ENCODE assay signal across 31 mouse cellular contexts in genomic region chr7:92890618-92891230, GRCm38 (mm10). TPM values are rescaled to one million over a fixed set of nuclear protein-coding genes. Genes with fewer than 3 reads are reported as not detected.
DNase-seq lines count a peak whose midpoint lies in the region; ATAC-seq and TF ChIP-seq lines count a peak whose summit lies in the region.
"Had no signal": no experiment of that assay in that cellular context is flagged by ENCODE, and none has a peak within 500 bp of the region (broad histone marks: within the 10 kb centered on the region; RNA-seq: fewer than 3 reads in every experiment).

No protein-coding gene starts in this region.

- H3K36me3 ChIP-seq in heart, embryonic 13.5 days = peaks cover 7% of the 10 kb centered on the region; the same call in 1 of the 2 replicates
- H3K36me3 ChIP-seq in lung, embryonic 16.5 days (ENCODE audit: control insufficient read depth, insufficient read depth, low read length) = no peaks in the 10 kb centered on the region; the same call in 1 of the 2 replicates
- H3K36me3 ChIP-seq in C2C12 (ENCODE audit: control insufficient read depth, insufficient read depth) = no peaks in the 10 kb centered on the region
- H3K36me3 ChIP-seq: embryonic facial prominence, embryonic 13.5 days; forebrain, embryonic 15.5 days; midbrain, embryonic 12.5 days; neural tube, embryonic 15.5 days; stomach, embryonic 15.5 days had no signal

- no peak for DNase-seq in heart, postnatal 4 days
- DNase-seq in lung, adult 18-20 months = no peak
- DNase-seq in MN1 (ENCODE audit: low spot score) = peak; percentile 38
- DNase-seq in thymus, postnatal 0 days (ENCODE audit: low spot score) = no peak
- DNase-seq in natural killer cell, adult 2 months (ENCODE audit: low spot score in 2 of 2) = no peak
- DNase-seq: adrenal gland, postnatal 14 days; B cell, adult 2 months; cerebellum, adult 18-20 months; cerebellum, postnatal 10 days; gastrocnemius, postnatal 25 days; kidney, adult 8-10 months; kidney, postnatal 10 days; layer of hippocampus, postnatal 36 days; left cerebral cortex, postnatal 4 days; liver, postnatal 0 days; retina, postnatal 1 day; right cerebral cortex, postnatal 14 days; thymus, postnatal 14 days had no signal

- peaks cover 16% of the 10 kb centered on the region for H3K4me1 ChIP-seq in heart, embryonic 13.5 days
- H3K4me1 ChIP-seq in lung, embryonic 16.5 days (replicated peaks; ENCODE audit: control insufficient read depth, insufficient read depth, low read length) = no peaks in the 10 kb centered on the region
- H3K4me1 ChIP-seq: embryonic facial prominence, embryonic 13.5 days; forebrain, embryonic 15.5 days; hindbrain, embryonic 12.5 days; midbrain, embryonic 12.5 days; stomach, embryonic 15.5 days had no signal

- H3K79me2 ChIP-seq in C2C12 (ENCODE audit: control insufficient read depth, insufficient read depth) = no peaks in the 10 kb centered on the region

- no peak for ATAC-seq in heart, embryonic 13.5 days (ENCODE audit: extremely low read depth, insufficient number of reproducible peaks, low FRiP score, low TSS enrichment)
- no peak for ATAC-seq in lung, embryonic 16.5 days (ENCODE audit: low read depth)
- ATAC-seq: forebrain, embryonic 15.5 days; intestine, embryonic 16.5 days; liver, embryonic 12.5 days; liver, postnatal 0 days had no signal

- H3K27me3 ChIP-seq in heart, embryonic 13.5 days (replicated peaks) = no peaks in the 10 kb centered on the region
- no peaks in the 10 kb centered on the region for H3K27me3 ChIP-seq in lung, embryonic 16.5 days (ENCODE audit: control insufficient read depth, insufficient read depth, low read depth, low read length)
- no peaks in the 10 kb centered on the region for H3K27me3 ChIP-seq in C2C12 (ENCODE audit: control insufficient read depth, insufficient read depth, insufficient read length)
- H3K27me3 ChIP-seq: CH12.LX; embryonic facial prominence, embryonic 13.5 days; forebrain, embryonic 15.5 days; hindbrain, embryonic 12.5 days; liver, embryonic 12.5 days; midbrain, embryonic 12.5 days; neural tube, embryonic 15.5 days; stomach, embryonic 15.5 days had no signal

- H3K4me2 ChIP-seq in heart, embryonic 13.5 days = no peak overlapping the region
- H3K4me2 ChIP-seq in lung, embryonic 16.5 days (ENCODE audit: low read depth, low read length) = no peak overlapping the region
- H3K4me2 ChIP-seq: embryonic facial prominence, embryonic 13.5 days; forebrain, embryonic 15.5 days; hindbrain, embryonic 12.5 days; liver, embryonic 12.5 days; midbrain, embryonic 12.5 days; neural tube, embryonic 15.5 days; stomach, embryonic 15.5 days had no signal

- WGBS in heart, embryonic 13.5 days = 48% methylated on average over 4 of the region's 4 CpGs
- WGBS in lung, embryonic 16.5 days = 11% methylated on average over 4 of the region's 4 CpGs

- H3K27ac ChIP-seq in heart, embryonic 13.5 days (replicated peaks) = 0 out of 2 replicates have a peak overlapping the region, but pooled peaks have one; percentile 20
- H3K27ac ChIP-seq in lung, embryonic 16.5 days (ENCODE audit: low read length) = 0 out of 2 replicates have a peak overlapping the region, but pooled peaks have one; percentile 8
- H3K27ac ChIP-seq: embryonic facial prominence, embryonic 13.5 days; forebrain, embryonic 10.5 days; forebrain, embryonic 15.5 days; hindbrain, embryonic 12.5 days; liver, embryonic 12.5 days; midbrain, embryonic 12.5 days; neural tube, embryonic 15.5 days; stomach, embryonic 15.5 days had no signal

- H3K79me3 ChIP-seq in C2C12 (ENCODE audit: low read depth) = peaks cover 1% of the 10 kb centered on the region

- H3K9me3 ChIP-seq in heart, embryonic 13.5 days = no peaks in the 10 kb centered on the region
- H3K9me3 ChIP-seq in lung, embryonic 16.5 days (ENCODE audit: control insufficient read depth, low read length) = no peaks in the 10 kb centered on the region
- H3K9me3 ChIP-seq: embryonic facial prominence, embryonic 13.5 days; forebrain, embryonic 15.5 days; hindbrain, embryonic 12.5 days; liver, embryonic 12.5 days; midbrain, embryonic 12.5 days; neural tube, embryonic 15.5 days; stomach, embryonic 15.5 days had no signal

- H3K4me3 ChIP-seq in heart, embryonic 13.5 days = no peak overlapping the region
- H3K4me3 ChIP-seq in lung, embryonic 16.5 days (ENCODE audit: low read length) = no peak overlapping the region
- no peak overlapping the region for H3K4me3 ChIP-seq in C2C12 (ENCODE audit: insufficient read depth, poor library complexity, severe bottlenecking)
- H3K4me3 ChIP-seq: embryonic facial prominence, embryonic 13.5 days; forebrain, embryonic 10.5 days; forebrain, embryonic 15.5 days; hindbrain, embryonic 12.5 days; liver, embryonic 12.5 days; midbrain, embryonic 12.5 days; neural tube, embryonic 15.5 days; stomach, embryonic 15.5 days had no signal

- no peak for TF ChIP-seq CTCF in C2C12 (IDR thresholded peaks at IDR 0.05; ENCODE audit: control insufficient read depth, insufficient read depth, insufficient read length)

- no peak overlapping the region for H3ac ChIP-seq in C2C12 (ENCODE audit: control insufficient read depth, insufficient read length, low read depth)

- no peak overlapping the region for H3K9ac ChIP-seq in heart, embryonic 13.5 days
- no peak overlapping the region for H3K9ac ChIP-seq in lung, embryonic 16.5 days (ENCODE audit: low read length)
- H3K9ac ChIP-seq: embryonic facial prominence, embryonic 13.5 days; forebrain, embryonic 15.5 days; hindbrain, embryonic 12.5 days; liver, embryonic 12.5 days; liver, postnatal 0 days; midbrain, embryonic 12.5 days; neural tube, embryonic 15.5 days; stomach, embryonic 15.5 days had no signal

TF ChIP-seq in C2C12, 6 proteins besides CTCF, POLR2A, EP300 and RAD21:
- TF ChIP-seq MAX (IDR thresholded peaks at IDR 0.05) (peak; percentile 28), MYOD1 (IDR thresholded peaks at IDR 0.05; ENCODE audit: control insufficient read depth, insufficient read length, low read depth) (peak; percentile 60), CEBPB (IDR thresholded peaks at IDR 0.05; ENCODE audit: low read depth) (no peak)

RNA-seq across cellular contexts. Expression of gene Prcp, which starts 16.5 kb away (rescaled TPM):
- polyA plus RNA-seq in heart, embryonic 13.5 days (2015; fragmentation: Nextera tagmentation; extraction: Ambion mirVana) = 20.3 and 20.6 TPM in 2 replicates
- total RNA-seq in heart, postnatal 4 days (2021) = 10 to 100 TPM; 51.6 to 52.0 TPM
- polyA plus RNA-seq in lung, embryonic 16.5 days (2015; fragmentation: Nextera tagmentation; extraction: Ambion mirVana) = 42.5 and 43.1 TPM in 2 replicates
- 17.7 TPM for polyA plus RNA-seq in C2C12 (2012; fragmentation: generic; extraction: Trizol)
- 16.8 and 18.9 TPM in 2 replicates for polyA plus RNA-seq in thymus, postnatal 0 days (2015; fragmentation: Nextera tagmentation; extraction: Ambion mirVana)

RNA-seq across cellular contexts. Expression of gene Ddias, which starts 16.7 kb away (rescaled TPM):
- 8.7 and 9.0 TPM in 2 replicates for polyA plus RNA-seq in heart, embryonic 13.5 days (2015; fragmentation: Nextera tagmentation; extraction: Ambion mirVana)
- 1 to 10 TPM; 6.6 to 8.5 TPM for total RNA-seq in heart, postnatal 4 days (2021)
- polyA plus RNA-seq in lung, embryonic 16.5 days (2015; fragmentation: Nextera tagmentation; extraction: Ambion mirVana) = 13.9 and 15.1 TPM in 2 replicates
- 4.6 TPM for polyA plus RNA-seq in C2C12 (2012; fragmentation: generic; extraction: Trizol)
- 11.0 and 12.0 TPM in 2 replicates for polyA plus RNA-seq in thymus, postnatal 0 days (2015; fragmentation: Nextera tagmentation; extraction: Ambion mirVana)
